Mouse (Mus musculus) bone marrow, adult 2 months (tissue): ENCODE measurements around the gene Srrm4.

Experiments
- CTCF ChIP-seq: fragments of 200-500 bp; IDR thresholded peaks from 2 replicates; pipeline ENCODE4 v1.5.1; 2011; ENCODE audit warnings: low read length, control low read depth; ENCODE audit not compliant: control insufficient read depth, insufficient read depth
- POLR2A ChIP-seq: fragments of 200-500 bp; IDR thresholded peaks from 2 replicates; pipeline ENCODE4 v1.6.1; 2011; ENCODE audit warnings: low read depth, mild to moderate bottlenecking, control low read depth, low read length, borderline replicate concordance; ENCODE audit not compliant: control insufficient read depth

DNA sequence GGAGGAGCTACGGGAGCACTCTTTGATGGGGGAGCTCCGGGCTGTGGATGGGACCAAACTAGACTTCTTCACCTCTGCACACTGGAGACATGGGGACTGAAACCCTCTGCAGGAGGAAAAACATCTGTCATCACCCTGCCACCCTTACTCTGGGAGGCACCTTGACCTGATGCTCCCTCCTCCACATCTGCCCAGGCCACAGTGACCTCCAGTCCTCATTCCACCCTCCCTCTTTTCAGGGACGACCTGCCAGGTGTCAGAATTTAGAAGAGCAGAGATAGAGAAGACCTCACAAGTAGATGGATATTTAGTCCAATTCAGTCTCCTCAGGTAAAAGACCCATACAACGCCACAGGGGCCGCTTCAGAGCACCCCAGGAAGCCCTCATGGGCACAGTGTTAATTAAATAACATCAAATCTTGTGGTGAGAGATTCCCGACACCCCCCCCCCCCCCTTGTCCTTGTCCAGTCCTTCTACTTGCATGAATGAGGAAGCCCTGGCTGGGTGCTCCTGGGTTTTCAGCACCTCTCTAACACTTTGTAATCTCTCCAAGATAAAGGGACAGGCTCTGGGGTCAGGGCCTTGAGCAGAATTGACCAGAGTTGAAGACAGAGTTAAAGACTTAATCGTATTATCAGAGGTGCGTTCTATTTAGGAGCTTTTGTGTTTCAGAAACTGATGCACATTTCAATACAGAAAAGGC lies 141.9 kb downstream of the Srrm4 start:
- TF ChIP-seq POLR2A (no peak), CTCF (no peak)
